Mouse (Mus musculus) spleen, adult 2 months (tissue): Measurements from ENCODE around the gene Gm9999.

Source experiments
- CTCF ChIP-seq: fragments of 200-500 bp; IDR thresholded peaks from 2 replicates; pipeline ENCODE4 v1.5.1; 2011; ENCODE audit warnings: mild to moderate bottlenecking, inconsistent platforms; ENCODE audit not compliant: insufficient read depth, insufficient read length, insufficient replicate concordance; ENCODE audit errors: extremely low read depth
- POLR2A ChIP-seq: fragments of 200-500 bp; IDR thresholded peaks from 2 replicates; pipeline ENCODE4 v1.6.1; 2011; ENCODE audit warnings: low read depth, low read length, inconsistent platforms

DNA sequence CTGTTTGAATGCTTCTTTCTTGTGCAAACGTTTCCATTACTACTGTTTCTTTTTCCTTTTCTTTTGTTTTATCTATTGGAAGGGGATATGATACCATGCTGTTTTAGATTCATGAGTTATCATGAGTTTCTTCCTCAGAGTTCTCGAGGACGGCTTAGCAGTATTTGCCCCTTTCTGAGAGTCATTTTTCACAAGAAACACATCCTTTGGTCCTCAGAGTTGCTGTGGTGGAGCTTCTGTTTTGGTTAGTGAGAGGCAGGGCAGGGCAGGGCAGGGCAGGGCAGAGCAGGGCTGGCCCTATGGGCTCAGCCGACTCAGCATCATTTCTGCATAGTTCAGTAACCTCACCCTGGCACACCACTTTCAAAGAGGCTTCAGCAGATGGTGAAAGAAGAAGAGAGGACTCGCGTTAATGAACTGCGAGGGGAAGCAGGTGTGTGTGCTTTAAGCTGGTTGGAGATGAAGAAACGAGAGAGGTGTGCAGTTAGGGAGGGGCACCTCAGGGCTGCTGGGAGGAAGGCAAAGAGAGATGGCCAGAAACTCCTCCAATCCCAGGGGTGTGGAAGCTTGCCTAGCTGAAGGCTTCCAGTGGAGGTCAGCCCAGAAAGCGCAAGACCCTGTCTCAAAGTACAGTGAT is 29.9 kb downstream of the Gm9999 start:
- TF ChIP-seq CTCF, result no peak
- TF ChIP-seq POLR2A, result no peak
